Mouse (Mus musculus) lung, postnatal 10 days (tissue): ENCODE results near the gene Grin3b.
A peak's percentile ranks its signal among the peaks of the same experiment; 100 is the strongest.

Experiments used
- DNase-seq: peaks from one replicate; pipeline ENCODE4 v3.0.0; 2021

Grin3b gene

GRCm38 (mm10) chr10:80019471-80020131, 49.1 kb downstream of the Grin3b start:
- DNase-seq = peak; percentile 65

GRCm38 (mm10) chr10:80020191-80020590, 49.7 kb downstream of the Grin3b start:
- DNase-seq = no peak

GRCm38 (mm10) chr10:80020603-80021319, 50.2 kb downstream of the Grin3b start:
- no peak for DNase-seq

- DNase-seq = no peak
Observed at GRCm38 (mm10) chr10:80021320-80021641, 50.8 kb downstream of the Grin3b start.

- no peak for DNase-seq
Observed at GRCm38 (mm10) chr10:80022164-80022563, 51.6 kb downstream of the Grin3b start.

- no peak for DNase-seq
Observed at GRCm38 (mm10) chr10:80022806-80023205, 52.3 kb downstream of the Grin3b start.

GRCm38 (mm10) chr10:80023758-80024157, 53.2 kb downstream of the Grin3b start:
- DNase-seq = no peak

- DNase-seq = no peak
Observed at GRCm38 (mm10) chr10:80024229-80025043, 53.9 kb downstream of the Grin3b start.

GRCm38 (mm10) chr10:80025044-80025347, 54.5 kb downstream of the Grin3b start:
- no peak for DNase-seq

- DNase-seq = no peak
Observed at GRCm38 (mm10) chr10:80025463-80025862, 54.9 kb downstream of the Grin3b start.

GRCm38 (mm10) chr10:80025889-80026288, 55.4 kb downstream of the Grin3b start:
- peak; percentile 54 for DNase-seq
